Mouse (Mus musculus): ENCODE data around the gene Palld. TPM values are rescaled to one million over a fixed set of nuclear protein-coding genes. Genes with fewer than 3 reads are reported as not detected.

Palld gene
- total RNA-seq, 1 experiment from 2014 or later = 0.70 TPM

DNA sequence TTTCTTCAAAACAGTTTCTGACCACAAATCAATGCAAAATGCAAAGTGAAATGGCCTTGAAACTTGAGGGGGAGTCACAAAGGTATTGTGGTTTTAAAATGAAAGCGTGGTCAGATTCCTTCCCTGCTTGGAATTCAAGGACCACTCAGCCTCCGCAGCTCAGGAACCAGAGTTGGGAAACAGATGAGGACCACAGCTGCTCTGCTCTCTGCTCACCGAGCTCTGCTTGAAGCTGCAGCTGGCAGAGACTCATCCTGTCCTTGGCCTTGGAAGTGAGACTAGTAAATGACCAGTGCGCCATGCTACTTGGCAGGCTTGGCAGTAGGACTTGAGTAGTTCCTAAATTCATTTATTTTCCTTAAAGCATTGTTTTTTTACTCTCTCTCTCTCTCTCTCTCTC is 239.7 kb downstream of the Palld start:
- no peak for ATAC-seq (ENCODE audit: extremely low read depth, insufficient number of reproducible peaks, low FRiP score, poor library complexity, severe bottlenecking)

DNA sequence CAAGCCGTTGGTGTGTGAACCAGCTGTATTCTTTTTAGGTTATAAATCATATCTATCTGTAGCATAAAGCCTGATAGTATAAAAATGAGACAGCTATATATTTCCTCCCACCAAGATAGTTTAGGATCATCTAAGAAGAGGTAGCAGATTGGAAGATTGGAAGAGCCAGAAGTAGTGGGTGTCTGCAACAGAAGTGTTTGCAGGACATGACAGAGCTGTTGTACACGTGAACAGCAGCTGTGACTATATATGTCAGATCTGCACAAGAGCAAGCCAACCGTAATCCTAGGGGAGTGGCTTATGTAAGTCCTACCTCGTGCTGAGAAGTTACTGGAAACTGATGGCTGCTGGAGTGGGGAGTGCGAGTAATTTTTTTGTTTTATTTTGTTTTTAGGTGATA is 240.9 kb downstream of the Palld start:
- ATAC-seq (ENCODE audit: extremely low read depth, insufficient number of reproducible peaks, low FRiP score, poor library complexity, severe bottlenecking) = no peak

DNA sequence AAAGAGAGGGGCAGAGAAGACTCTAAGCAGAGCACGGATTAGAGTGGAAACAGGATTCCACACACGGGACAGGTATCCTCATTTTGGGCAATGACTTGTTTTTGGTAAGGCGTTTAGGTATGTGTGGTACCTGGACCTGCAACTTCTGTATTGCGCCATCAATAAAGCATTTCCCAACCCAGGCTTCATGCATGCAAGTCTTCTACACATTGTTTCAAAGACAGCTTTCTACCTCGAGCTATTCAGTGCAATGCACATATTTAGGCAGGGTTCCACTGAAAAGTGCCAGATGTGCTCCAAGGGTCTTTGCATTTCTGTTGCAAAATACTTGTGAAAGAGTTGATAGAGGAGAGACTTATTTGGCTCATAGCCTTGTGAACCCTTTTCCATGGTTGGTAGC is 241.5 kb downstream of the Palld start:
- no peak for ATAC-seq (ENCODE audit: extremely low read depth, insufficient number of reproducible peaks, low FRiP score, poor library complexity, severe bottlenecking)

DNA sequence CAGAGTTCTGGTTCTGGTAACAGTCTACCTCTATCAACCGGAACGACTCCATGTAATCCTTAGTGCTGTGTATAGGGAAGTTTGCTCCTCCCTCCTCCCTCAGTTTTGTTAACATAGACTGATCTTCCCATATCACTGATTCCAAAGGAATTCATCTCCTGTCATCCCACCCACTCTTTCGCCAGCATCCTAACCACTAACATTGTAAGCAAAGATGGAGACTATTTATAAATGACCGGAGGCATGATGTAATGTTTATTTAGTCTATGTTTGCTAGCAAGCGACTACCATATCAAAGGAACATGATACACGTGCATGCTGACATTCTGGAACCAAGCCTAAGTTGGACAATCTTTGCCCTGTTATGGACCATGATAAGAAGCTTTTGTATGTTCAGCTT is 250.5 kb downstream of the Palld start:
- ATAC-seq (ENCODE audit: extremely low read depth, insufficient number of reproducible peaks, low FRiP score, poor library complexity, severe bottlenecking) = no peak

DNA sequence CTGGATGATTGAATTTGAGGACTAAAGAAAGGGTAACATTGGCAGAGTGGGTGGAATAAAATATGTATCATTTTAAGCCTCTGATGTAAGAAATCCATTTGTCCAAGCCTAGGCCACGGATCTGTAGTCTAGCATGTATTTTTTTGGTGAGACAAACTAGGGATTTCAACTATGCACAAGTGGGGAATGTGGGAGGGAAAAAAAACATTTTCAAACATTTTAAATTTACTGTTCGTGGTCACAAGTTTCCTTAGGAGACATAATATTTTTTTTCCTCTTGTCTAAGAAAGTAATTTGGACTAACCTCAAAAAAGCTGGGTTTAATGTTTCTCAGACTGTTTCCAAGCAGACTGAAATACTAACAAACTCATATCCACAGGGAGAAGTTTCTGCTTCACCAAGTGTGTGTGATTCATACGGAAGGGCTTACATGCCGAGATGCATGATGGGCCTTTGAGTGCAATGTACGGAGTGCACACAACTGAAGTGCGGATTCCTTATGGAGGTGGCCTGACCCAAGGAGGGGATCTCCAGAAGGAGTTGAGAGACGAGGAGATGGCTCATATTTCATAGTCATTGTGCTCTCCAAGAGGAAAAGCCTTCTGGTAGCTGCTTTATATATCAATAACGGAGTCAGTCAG is 256.2 kb downstream of the Palld start:
- no peak for ATAC-seq (ENCODE audit: extremely low read depth, insufficient number of reproducible peaks, low FRiP score, poor library complexity, severe bottlenecking)

DNA sequence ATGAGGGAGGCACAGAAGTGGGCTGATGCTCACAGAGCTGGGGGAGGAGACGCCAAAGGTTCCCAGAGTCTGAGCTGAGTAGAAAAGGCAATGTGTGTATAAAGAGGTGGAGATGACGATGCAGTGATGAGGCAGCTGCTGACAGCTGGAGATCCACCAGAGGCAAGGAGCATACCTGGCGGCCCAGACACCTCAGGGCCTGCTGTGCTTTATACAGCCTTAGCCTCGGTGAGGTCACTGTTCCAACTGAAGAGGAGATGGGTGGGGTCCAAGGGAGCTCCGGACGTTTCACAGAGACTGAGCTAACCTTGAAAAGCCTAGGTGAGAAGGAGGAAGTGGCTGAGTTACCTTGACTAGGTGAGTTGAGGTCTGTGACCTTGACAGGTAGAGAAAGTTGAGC is 256.8 kb downstream of the Palld start:
- no peak for ATAC-seq (ENCODE audit: extremely low read depth, insufficient number of reproducible peaks, low FRiP score, poor library complexity, severe bottlenecking)

DNA sequence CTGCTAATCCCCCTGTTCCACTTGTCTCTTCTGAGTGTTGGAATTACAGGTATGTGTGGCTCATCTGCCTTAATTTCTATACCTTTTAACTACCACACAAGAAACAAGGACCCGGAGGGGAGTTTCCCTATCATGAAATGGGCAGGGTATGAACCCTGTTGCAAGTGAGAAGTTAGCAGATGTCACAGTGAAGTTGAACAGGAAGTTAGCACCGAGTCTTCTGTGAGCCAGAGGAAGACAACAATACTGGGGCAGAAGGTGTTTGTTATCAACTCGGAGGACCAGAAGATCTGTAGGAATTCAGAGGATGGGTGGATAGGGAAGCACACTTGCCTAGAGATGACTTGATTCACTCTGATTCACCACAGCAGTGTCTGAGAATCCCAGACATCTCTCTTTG is 259.3 kb downstream of the Palld start:
- ATAC-seq (ENCODE audit: extremely low read depth, insufficient number of reproducible peaks, low FRiP score, poor library complexity, severe bottlenecking) = no peak

DNA sequence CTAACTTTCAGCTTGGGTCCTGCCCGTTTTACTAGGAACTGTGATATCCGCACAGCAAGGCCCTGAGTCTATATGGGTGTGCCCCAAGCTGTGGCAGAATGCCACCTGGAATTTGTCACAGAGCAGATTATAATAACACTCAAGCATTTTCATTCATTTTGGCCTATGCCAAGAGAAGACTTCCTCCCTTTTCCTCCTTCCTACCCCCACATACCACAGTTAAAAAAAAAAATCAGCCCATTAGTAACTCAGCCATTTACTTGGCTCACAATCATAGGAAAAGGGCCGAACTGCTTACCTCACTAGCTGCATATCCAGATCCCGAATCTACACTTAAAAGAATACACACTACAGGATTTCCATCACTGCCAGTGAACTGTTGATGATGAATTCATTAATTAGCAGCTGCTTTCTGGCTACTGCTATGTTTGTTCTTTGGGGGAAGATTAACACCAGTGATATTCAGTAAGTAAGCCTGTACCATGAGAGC is 260.1 kb downstream of the Palld start:
- ATAC-seq (ENCODE audit: extremely low read depth, insufficient number of reproducible peaks, low FRiP score, poor library complexity, severe bottlenecking) = no peak

DNA sequence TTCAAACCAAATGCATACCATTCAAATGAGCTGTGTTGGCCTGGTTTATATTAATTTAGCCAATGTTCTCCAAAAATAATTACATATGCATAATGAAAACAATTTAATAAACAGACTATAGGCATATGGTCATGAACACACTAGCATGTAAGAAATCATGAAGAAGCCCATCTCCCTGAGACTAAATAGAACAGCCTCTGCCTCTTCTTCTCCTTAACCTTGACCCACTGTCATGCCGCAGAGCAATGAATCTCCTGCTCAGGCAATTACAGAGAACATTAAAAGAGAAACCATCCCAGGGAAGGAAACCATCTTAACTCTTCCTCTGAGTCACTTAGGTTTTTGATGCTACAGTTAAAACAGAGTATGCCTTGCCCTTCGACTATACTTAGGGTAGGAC is 262.9 kb downstream of the Palld start:
- ATAC-seq (ENCODE audit: extremely low read depth, insufficient number of reproducible peaks, low FRiP score, poor library complexity, severe bottlenecking) = no peak

DNA sequence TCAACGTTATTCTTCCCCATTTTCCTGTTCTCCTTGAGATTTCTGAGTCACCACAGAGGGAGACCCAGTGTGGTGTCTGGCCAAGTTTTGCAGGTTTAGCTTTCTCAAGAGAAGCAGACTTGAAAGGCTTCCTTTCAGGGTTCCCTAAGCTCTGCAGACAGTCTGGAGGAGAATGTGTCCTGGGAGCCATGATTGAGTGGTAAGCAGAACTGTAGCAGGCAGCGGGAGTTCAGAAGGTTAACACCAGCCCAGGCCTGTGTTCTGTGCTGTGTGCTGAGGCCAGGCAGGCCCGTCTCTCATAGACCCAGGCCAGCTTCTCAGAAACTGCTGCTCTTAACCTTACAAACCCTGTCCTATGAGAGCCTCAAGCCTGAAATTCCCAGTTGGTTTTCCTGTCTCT is 263.5 kb downstream of the Palld start:
- ATAC-seq (ENCODE audit: extremely low read depth, insufficient number of reproducible peaks, low FRiP score, poor library complexity, severe bottlenecking) = no peak

DNA sequence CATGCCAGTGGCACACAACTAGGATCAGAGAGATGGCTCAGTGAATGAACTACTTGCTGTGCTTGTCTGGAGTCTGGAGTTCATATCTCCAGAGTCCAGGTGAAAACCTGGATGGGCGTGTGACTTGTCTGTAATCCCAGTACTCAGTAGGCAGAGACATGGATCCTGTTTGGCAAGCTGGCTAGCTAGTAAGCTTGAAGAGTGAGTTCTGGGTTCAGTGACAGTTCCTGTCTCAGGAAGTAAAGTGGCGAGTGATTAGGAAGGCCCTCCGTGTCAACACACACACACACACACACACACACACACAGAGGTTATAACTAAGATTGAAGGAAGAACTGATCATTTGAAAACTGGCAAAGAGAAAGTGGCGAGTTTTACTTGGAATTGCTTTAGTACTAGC is 264.8 kb downstream of the Palld start:
- no peak for ATAC-seq (ENCODE audit: extremely low read depth, insufficient number of reproducible peaks, low FRiP score, poor library complexity, severe bottlenecking)

DNA sequence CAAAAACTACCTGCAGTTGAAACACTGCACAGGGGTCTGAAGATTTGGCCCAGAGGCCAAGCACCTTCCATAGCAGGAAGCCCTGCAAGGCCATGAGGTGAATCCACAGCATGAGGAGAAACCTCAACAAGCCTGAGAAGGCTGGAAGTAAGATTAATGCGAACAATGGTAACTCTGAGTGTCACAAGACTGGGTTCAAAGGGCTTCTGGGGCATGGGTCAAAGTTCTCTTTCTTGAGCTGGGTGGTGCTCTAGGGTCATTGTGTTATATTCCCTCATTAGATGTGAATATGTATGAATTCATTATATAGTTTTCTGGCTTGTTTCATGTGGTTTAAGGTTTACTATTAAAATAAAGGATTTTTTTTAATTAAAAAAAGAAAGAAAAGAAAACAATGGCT is 267.7 kb downstream of the Palld start:
- ATAC-seq (ENCODE audit: extremely low read depth, insufficient number of reproducible peaks, low FRiP score, poor library complexity, severe bottlenecking) = no peak

DNA sequence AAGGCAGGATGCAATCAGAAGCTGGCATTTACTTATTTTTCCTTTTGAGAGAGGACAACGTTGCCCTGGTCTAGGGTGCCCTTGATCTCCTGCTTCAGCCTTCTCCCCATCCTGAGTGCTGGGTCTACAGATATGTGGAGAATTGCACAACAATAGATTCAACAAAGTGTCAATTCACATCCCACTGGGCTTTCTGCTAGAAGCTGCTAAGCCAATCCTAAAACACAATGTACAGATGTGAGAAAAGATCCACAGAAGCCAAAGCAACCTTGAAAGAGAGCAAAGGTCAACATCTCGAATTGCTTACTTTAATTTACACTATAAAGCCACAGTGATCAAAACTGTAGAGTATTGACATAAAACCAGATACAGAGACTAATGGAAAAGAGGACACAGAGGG is 270.2 kb downstream of the Palld start:
- no peak for ATAC-seq (ENCODE audit: extremely low read depth, insufficient number of reproducible peaks, low FRiP score, poor library complexity, severe bottlenecking)

DNA sequence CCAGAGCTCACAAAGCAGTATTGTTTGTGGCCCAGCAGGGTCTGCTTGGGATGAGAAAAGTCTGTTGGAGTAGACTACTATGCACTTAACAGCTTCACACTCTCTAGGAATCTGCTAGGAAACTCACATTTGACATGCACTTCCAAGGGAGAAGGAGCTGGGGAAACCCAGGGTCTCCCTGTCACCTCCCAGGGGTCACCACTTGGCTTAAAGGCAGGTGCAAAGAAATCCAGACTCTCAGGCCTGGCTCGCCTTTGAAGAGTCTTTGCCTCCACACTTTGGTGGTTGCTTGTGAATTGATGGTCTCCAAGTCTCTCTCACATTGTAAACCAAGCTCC is 272.9 kb downstream of the Palld start:
- no peak for ATAC-seq (ENCODE audit: extremely low read depth, insufficient number of reproducible peaks, low FRiP score, poor library complexity, severe bottlenecking)

DNA sequence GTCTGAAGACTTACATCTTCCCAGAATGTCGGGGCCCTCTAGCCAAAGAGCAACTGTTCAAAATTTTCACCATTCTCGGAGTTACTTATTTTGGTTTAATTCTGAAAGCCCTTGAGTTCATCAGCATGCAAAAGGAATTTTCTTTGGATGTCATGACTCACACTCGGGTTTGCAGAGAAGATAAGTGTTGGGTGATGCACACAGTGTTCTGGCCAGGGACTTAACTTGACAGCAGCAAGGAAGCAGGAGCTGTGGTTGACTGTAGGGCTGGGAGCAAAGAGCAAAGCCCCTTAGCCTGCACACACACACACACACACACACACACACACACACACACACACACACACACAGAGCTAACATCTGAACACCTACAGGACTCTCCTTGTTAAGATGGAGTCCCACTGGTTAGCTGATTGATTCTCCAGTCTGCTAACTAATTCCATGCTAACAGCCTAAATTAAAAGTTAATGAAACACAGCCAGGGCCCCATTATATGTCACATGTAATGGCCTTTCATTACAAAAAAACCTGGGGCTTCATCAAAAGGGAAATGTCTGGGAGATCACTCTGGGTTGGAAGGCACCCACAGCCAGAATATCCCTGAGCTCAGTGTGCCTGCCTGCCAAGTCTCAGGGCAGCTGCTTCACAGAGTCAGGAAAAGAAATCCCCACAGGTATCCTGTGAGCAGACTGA is 273.4 kb downstream of the Palld start:
- no peak for ATAC-seq (ENCODE audit: extremely low read depth, insufficient number of reproducible peaks, low FRiP score, poor library complexity, severe bottlenecking)

DNA sequence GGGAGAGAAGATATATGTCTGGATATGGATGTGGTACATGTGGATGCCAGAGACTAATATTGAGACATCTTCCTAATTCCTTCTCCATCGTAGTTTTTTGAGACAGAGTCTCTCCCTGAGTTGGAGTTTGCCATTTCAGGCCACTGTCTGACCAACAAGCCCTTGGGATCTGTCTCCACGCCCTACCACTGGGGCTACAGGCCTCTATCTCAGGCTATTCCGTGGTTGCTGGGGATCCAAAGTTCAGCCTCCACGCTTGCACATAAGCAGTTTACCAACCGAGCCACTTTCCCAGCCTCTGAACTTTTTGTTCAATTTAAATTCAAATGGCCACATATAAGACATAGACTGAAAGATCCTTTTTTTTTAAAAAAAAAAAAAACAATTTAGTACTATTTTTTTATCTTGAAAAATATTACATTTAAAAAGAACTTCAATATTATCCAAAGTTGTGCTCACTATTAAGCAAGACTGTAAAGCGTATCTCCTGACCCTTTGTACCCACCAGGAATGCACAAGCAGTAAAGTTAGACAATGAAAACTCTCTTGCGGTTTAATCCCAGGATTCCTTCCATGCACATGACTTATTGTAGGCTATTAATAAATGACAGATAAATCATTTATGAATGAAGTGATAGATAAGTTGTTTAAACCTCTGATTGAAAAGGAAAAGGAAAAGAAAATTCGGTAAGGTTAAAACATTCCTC is 276.1 kb downstream of the Palld start:
- no peak for ATAC-seq (ENCODE audit: extremely low read depth, insufficient number of reproducible peaks, low FRiP score, poor library complexity, severe bottlenecking)

DNA sequence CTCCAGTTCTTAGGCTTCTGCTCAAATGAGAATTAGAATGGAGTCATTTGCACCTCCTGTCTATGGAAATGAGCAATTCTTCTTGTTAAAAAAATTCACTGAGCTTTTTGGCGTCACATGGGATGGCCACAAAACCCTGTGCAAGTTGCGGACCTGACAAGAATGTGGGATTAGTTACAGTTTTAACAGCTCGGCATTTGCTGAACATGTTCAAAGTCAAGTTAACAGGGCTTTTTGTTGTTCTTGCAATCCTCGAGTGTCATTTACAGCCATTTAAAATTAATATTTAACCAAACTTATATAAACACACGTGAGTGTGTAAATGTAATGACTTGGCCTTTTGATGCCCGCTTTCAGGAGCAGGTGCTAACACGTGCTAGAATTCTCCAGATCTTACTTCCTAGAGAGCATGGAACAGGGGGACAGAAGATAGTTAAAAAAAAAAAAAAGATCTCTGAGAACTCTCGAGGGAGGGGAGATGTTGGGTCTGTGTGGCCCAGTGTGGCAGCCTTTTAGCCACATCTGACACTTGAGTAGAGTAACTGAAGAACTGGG is 276.8 kb downstream of the Palld start:
- no peak for ATAC-seq (ENCODE audit: extremely low read depth, insufficient number of reproducible peaks, low FRiP score, poor library complexity, severe bottlenecking)

DNA sequence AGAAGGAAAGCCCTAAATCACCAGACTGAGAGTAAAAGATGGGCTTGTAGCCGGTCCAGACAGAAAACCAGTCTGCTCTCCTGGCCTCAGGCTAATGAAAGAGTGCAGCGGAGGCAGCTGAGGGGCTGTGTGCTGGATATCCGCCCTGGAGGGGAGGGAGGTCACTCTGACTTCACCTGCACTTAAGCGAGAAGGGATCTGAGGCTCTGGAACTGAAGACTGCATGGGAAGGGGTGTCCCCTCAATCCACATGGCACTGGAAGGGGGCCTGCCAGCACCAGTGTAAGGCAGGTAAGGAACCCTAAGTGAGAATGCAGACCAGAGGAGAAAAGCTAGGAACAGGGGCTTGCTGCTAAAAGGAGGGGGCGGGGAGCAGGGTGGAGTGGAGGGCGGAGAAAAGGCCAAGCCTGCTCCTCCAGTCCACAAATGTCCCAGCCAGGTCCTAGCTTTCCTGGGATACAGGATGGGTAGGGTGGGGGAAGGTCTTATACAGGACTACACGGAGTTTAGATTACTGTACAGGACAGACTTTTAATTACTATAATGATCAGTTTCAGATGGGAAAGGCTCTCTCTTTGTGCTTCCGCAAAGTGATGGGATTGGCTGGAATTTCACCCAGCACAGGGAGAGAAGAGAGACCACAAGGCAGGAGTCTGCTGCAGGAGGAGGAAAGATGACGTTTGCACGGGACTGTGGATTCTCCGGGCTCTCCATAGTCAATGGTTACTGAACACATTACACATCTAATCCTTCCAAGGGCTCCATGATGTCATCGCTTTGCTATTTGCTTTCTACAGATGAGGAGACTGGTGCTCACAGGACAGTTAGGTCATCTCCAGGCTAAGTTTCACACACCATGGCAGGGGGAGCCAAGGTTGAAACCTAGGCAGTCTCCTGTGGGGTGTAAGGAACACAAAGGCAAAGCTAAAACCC is 278.7 kb downstream of the Palld start:
- no peak for ATAC-seq (ENCODE audit: extremely low read depth, insufficient number of reproducible peaks, low FRiP score, poor library complexity, severe bottlenecking)

DNA sequence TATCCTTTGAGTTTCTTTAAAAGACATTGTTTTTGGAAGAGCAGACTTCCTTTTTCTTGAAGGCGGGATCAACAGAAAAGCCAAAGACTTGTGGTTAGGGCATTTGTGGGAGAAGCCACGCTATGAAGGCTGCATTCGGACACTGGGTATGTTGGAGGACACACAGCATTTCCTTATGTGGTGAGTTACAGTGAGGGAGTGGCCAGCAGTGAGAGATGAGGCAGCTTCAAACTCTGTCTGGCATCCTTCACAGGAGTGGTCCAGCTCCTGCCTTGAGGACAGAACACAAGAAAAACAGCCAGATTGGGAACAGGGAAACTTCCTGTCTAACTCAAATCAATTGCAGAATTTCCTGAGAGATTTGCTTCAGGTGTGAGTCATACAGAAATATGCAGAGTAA is 281.2 kb downstream of the Palld start:
- ATAC-seq (ENCODE audit: extremely low read depth, insufficient number of reproducible peaks, low FRiP score, poor library complexity, severe bottlenecking) = no peak

Measured in neutrophil, adult 5-6 weeks (primary cell).